Mouse (Mus musculus): Measurements from ENCODE around the gene Zzz3.

GRCm38 (mm10) chr3:152483800-152484199 is 88.5 kb downstream of the Zzz3 start:
- TF ChIP-seq POLR2A (IDR thresholded peaks at IDR 0.05; ENCODE audit: low read depth, low read length) (no peak), CTCF (IDR thresholded peaks at IDR 0.05; ENCODE audit: extremely low read depth, insufficient read length, insufficient replicate concordance, low read depth, low read length) (no peak)
